In the genomic region with DNA sequence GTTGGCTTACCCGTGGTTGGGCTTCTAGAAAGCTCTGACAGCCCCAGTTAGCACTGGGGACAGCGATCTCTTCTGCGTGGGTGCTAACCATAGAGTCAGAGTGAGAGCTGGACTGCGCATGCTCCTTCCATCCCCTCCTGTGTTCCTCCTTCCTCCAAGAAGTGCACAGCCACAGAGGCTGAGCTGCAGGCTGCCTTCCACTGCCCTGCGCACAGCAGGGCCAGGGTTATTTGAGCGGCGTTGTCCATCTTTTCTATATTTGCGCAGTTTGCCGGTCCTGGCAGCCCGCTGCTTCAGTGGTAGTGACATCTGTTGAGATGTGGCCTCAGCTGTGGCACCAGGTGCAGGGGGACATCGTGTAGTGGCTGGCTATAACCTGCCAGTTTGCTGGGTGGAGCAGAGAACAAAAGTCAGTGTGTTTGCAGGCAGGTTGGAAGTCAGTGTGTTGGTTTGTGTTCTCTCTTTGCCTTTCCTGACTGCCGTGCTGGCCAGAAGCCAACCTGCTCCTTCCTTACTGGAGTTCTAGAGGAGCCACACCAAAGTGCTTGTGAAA, we compare ENCODE assay signal across 8 mouse cellular contexts. TPM values are rescaled to one million over a fixed set of nuclear protein-coding genes. Genes with fewer than 3 reads are reported as not detected.
A peak's percentile ranks its signal among the peaks of the same experiment; 100 is the strongest.
DNase-seq lines count a peak whose midpoint lies in the region; ATAC-seq and TF ChIP-seq lines count a peak whose summit lies in the region.

No protein-coding gene starts in this region.

- no peaks in the 10 kb centered on the region for H3K9me3 ChIP-seq in forebrain, embryonic 10.5 days
- H3K9me3 ChIP-seq in forebrain, postnatal 0 days (ENCODE audit: low read length), result no peaks in the 10 kb centered on the region
- no peaks in the 10 kb centered on the region for H3K9me3 ChIP-seq in forebrain, embryonic 14.5 days (replicated peaks; ENCODE audit: control insufficient read depth, low read length)
- H3K9me3 ChIP-seq in intestine, embryonic 16.5 days (ENCODE audit: control insufficient read depth, low read length), result no peaks in the 10 kb centered on the region

- 95% methylated on average over 12 of the region's 12 CpGs for WGBS in forebrain, embryonic 10.5 days
- 83% methylated on average over 12 of the region's 12 CpGs for WGBS in forebrain, postnatal 0 days
- WGBS in forebrain, embryonic 14.5 days, result 85% methylated on average over 12 of the region's 12 CpGs
- 86% methylated on average over 12 of the region's 12 CpGs for WGBS in intestine, embryonic 16.5 days

- H3K27me3 ChIP-seq in forebrain, embryonic 10.5 days (ENCODE audit: poor library complexity, severe bottlenecking), result no peaks in the 10 kb centered on the region
- no peaks in the 10 kb centered on the region for H3K27me3 ChIP-seq in forebrain, postnatal 0 days (ENCODE audit: insufficient read depth, low read length)
- H3K27me3 ChIP-seq in forebrain, embryonic 14.5 days (replicated peaks; ENCODE audit: control insufficient read depth, insufficient read depth, low read length), result no peaks in the 10 kb centered on the region
- no peaks in the 10 kb centered on the region for H3K27me3 ChIP-seq in intestine, embryonic 16.5 days (replicated peaks; ENCODE audit: control insufficient read depth, insufficient read depth, low read length)

- DNase-seq in forebrain, embryonic 10.5 days (ENCODE audit: extremely low spot score, low spot score), result no peak
- no peak for DNase-seq in forebrain, postnatal 0 days
- peak; percentile 64 for DNase-seq in NIH3T3 (ENCODE audit: low read depth)
- no peak for DNase-seq in forebrain, embryonic 14.5 days (ENCODE audit: low spot score)
- peak; percentile 69 to 73 for DNase-seq in kidney, postnatal 4 days
- no peak for DNase-seq in left cerebral cortex, postnatal 36 days (ENCODE audit: low spot score in 2 of 2)
- no peak for DNase-seq in ovary, adult 18-20 months (ENCODE audit: low spot score)

- peaks cover 48% of the 10 kb centered on the region for H3K4me1 ChIP-seq in forebrain, embryonic 10.5 days
- peaks cover 5% of the 10 kb centered on the region; the same call in 1 of the 2 replicates for H3K4me1 ChIP-seq in forebrain, postnatal 0 days (ENCODE audit: insufficient read depth)
- H3K4me1 ChIP-seq in forebrain, embryonic 14.5 days (ENCODE audit: control insufficient read depth, insufficient read depth, low read length), result peaks cover 19% of the 10 kb centered on the region
- no peaks in the 10 kb centered on the region for H3K4me1 ChIP-seq in intestine, embryonic 16.5 days (ENCODE audit: control insufficient read depth, insufficient read depth, low read length)

- no peak for TF ChIP-seq CTCF in forebrain, postnatal 0 days (IDR thresholded peaks at IDR 0.05; ENCODE audit: low read depth)

- peak overlapping the region; percentile 60 for H3K27ac ChIP-seq in forebrain, embryonic 10.5 days
- H3K27ac ChIP-seq in forebrain, postnatal 0 days (ENCODE audit: low read depth, low read length), result no peak overlapping the region
- H3K27ac ChIP-seq in forebrain, embryonic 14.5 days (ENCODE audit: low read depth, low read length), result peak overlapping the region; percentile 60; the same call in 1 of the 2 replicates
- no peak overlapping the region for H3K27ac ChIP-seq in intestine, embryonic 16.5 days (ENCODE audit: low read length)

- no peak for ATAC-seq in forebrain, postnatal 0 days
- no peak for ATAC-seq in forebrain, embryonic 14.5 days
- ATAC-seq in intestine, embryonic 16.5 days, result no peak

- intact Hi-C loops in left cerebral cortex, postnatal 36 days (cut with DNase I), result no loop called here

- no peak overlapping the region for H3K4me3 ChIP-seq in forebrain, embryonic 10.5 days
- H3K4me3 ChIP-seq in forebrain, postnatal 0 days (ENCODE audit: low read depth, low read length), result no peak overlapping the region
- no peak overlapping the region for H3K4me3 ChIP-seq in forebrain, embryonic 14.5 days (ENCODE audit: low read depth, low read length)
- H3K4me3 ChIP-seq in intestine, embryonic 16.5 days (ENCODE audit: low read length), result no peak overlapping the region

- peaks cover 38% of the 10 kb centered on the region for H3K36me3 ChIP-seq in forebrain, embryonic 10.5 days (replicated peaks)
- no peaks in the 10 kb centered on the region for H3K36me3 ChIP-seq in forebrain, postnatal 0 days (ENCODE audit: insufficient read depth)
- no peaks in the 10 kb centered on the region for H3K36me3 ChIP-seq in forebrain, embryonic 14.5 days (ENCODE audit: control insufficient read depth, insufficient read depth, low read length)
- H3K36me3 ChIP-seq in intestine, embryonic 16.5 days (ENCODE audit: control insufficient read depth, insufficient read depth, low read length), result 0 out of 2 replicates have a peak, but pooled peaks cover 2% of the 10 kb centered on the region

- H3K4me2 ChIP-seq in forebrain, postnatal 0 days (ENCODE audit: low read depth), result no peak overlapping the region
- no peak overlapping the region for H3K4me2 ChIP-seq in forebrain, embryonic 14.5 days (ENCODE audit: low read length)
- H3K4me2 ChIP-seq in intestine, embryonic 16.5 days (ENCODE audit: low read depth, low read length), result no peak overlapping the region

- no peak overlapping the region for H3K9ac ChIP-seq in forebrain, postnatal 0 days
- no peak overlapping the region for H3K9ac ChIP-seq in forebrain, embryonic 14.5 days (ENCODE audit: low read length)
- H3K9ac ChIP-seq in intestine, embryonic 16.5 days (ENCODE audit: low read depth, low read length), result no peak overlapping the region

RNA-seq across cellular contexts. Expression of gene Mrps27, which starts 53.6 kb away (rescaled TPM):
- polyA plus RNA-seq in forebrain, embryonic 10.5 days (2016; fragmentation: Nextera tagmentation; extraction: Ambion mirVana), result 84.1 and 85.3 TPM in 2 replicates
- 21.9 and 23.9 TPM in 2 replicates for total RNA-seq in forebrain, postnatal 0 days (2014; rRNA removed)
- 39.1 and 39.6 TPM in 2 replicates for polyA plus RNA-seq in forebrain, postnatal 0 days (2015; fragmentation: Nextera tagmentation; extraction: Ambion mirVana)
- 45.6 and 48.0 TPM in 2 replicates for polyA plus RNA-seq in forebrain, embryonic 14.5 days (2014; fragmentation: Nextera tagmentation; extraction: Ambion mirVana)
- total RNA-seq in left cerebral cortex, postnatal 36 days (2021), result 10 to 100 TPM; 26.2 to 27.2 TPM
- polyA plus RNA-seq in intestine, embryonic 16.5 days (2015; fragmentation: Nextera tagmentation; extraction: Ambion mirVana), result 66.0 and 76.1 TPM in 2 replicates

RNA-seq across cellular contexts. Expression of gene Ptcd2, which starts 53.7 kb away (rescaled TPM):
- 54.6 and 56.4 TPM in 2 replicates for polyA plus RNA-seq in forebrain, embryonic 10.5 days (2016; fragmentation: Nextera tagmentation; extraction: Ambion mirVana)
- 47.6 and 50.6 TPM in 2 replicates for total RNA-seq in forebrain, postnatal 0 days (2014; rRNA removed)
- 57.6 and 59.2 TPM in 2 replicates for polyA plus RNA-seq in forebrain, postnatal 0 days (2015; fragmentation: Nextera tagmentation; extraction: Ambion mirVana)
- 60.9 and 64.8 TPM in 2 replicates for polyA plus RNA-seq in forebrain, embryonic 14.5 days (2014; fragmentation: Nextera tagmentation; extraction: Ambion mirVana)
- 10 to 100 TPM; 31.4 to 33.9 TPM for total RNA-seq in left cerebral cortex, postnatal 36 days (2021)
- 59.4 and 63.4 TPM in 2 replicates for polyA plus RNA-seq in intestine, embryonic 16.5 days (2015; fragmentation: Nextera tagmentation; extraction: Ambion mirVana)

Comparison
In these comparisons a context has a peak if more than half of its experiments do, and no peak if none do; other contexts are left out.
1. H3K27ac ChIP-seq: peak in forebrain, embryonic 10.5 days (single experiment) and forebrain, embryonic 14.5 days (single experiment); none in forebrain, postnatal 0 days (single experiment) and intestine, embryonic 16.5 days (single experiment).
2. DNase-seq: peak in NIH3T3 (single experiment) and kidney, postnatal 4 days (2 of 2); none in forebrain, embryonic 10.5 days (single experiment), forebrain, postnatal 0 days (single experiment), forebrain, embryonic 14.5 days (single experiment), left cerebral cortex, postnatal 36 days (0 of 2) and ovary, adult 18-20 months (single experiment).